Mouse (Mus musculus): ENCODE results near the gene Afmid. TPM values are rescaled to one million over a fixed set of nuclear protein-coding genes. Genes with fewer than 3 reads are reported as not detected.
"Not testable (repeated sequence)": the region's sequence is repeated elsewhere in the genome, so short reads cannot be mapped to it uniquely, and the experiment has no call there.

Afmid gene
- polyA plus RNA-seq, 1 experiment from 2014 or later: 8.5 TPM

DNA sequence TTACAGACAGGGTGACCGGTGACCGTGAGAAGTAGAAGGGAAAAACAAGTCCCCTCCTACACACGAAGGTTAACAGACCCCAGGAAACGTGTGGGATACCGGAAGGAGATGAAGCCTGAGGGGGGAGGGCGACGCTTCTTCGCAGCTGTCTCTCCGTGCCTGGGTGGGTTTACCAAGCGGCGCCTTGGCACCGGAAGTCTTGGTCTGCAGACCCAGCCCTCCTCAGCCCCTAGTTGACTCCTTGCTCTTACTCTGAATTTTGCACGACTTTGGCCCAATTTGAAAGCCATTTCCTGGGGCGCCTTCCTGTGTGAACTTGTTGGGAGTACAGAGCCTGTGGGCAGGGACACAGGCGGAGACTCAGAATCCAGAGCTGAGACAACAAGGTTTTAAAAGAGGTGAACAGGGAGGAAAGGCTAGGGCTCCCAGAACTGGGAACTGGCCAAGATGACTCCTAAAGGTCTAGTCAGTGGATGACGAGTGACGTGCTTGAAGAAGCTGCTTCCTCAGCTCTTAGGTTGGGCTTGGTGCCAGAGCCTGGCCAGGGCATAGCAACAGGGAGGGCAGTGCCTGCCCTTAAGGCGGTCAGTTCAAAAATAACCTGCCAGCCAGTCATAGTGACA, 44.4 kb upstream of the Afmid start:
- H3K4me1 ChIP-seq (ENCODE audit: control insufficient read depth, insufficient read depth, low read depth, low read length): peaks cover 31% of the 10 kb centered on the region
- no peak overlapping the region for H3K9ac ChIP-seq (ENCODE audit: low read depth, low read length)
- ATAC-seq: no peak
- no peaks in the 10 kb centered on the region for H3K9me3 ChIP-seq (ENCODE audit: control insufficient read depth, low read length)
- H3K4me3 ChIP-seq (ENCODE audit: low read length): no peak overlapping the region
- H3K27me3 ChIP-seq (replicated peaks; ENCODE audit: control insufficient read depth, insufficient read depth, low read length): peaks cover 19% of the 10 kb centered on the region
- H3K36me3 ChIP-seq (ENCODE audit: control insufficient read depth, insufficient read depth, low read length): no peaks in the 10 kb centered on the region
- peak overlapping the region; percentile 55 for H3K4me2 ChIP-seq (ENCODE audit: low read length)
- H3K27ac ChIP-seq (ENCODE audit: low read depth, low read length): peak overlapping the region; percentile 44; the same call in 1 of the 2 replicates
- 22% methylated on average over 18 of the region's 18 CpGs for WGBS

DNA sequence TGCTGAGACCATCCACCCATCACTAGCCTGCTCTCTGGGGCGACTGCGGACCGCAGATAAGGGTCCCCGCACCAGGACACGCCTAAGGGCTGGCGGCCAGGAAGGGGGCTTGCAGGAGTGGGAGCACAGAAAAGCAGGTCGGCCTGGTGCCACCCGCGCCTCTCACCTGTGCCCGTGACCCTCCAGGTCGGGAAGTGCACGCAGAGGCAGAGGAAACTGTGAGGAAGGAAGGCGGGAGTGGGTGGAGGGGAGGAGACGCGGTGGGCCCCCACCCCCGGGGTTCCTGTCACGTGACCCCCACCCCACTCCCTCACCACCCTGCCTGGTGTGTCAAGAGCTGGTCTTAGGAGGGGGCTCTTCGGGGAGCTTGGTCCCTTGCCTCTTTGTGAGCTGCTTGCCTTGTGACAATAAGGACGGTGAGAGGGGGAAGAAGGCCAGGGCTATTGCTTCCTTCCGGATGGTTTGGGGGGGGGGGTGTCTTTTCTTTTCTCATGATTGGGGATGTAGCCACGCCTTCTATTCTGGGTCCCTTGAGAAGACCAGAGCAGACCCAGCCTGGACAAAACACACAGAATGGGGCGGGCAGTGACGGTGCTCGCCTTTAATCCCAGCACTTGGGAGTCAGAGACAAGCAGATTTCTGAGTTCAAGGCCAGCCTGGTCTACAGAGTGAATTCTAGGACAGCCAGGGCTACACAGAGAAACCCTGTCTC, 43.6 kb upstream of the Afmid start, which contains the start of the genes Tmc8 and Tmc6:
TSS of gene Tmc8 (plus strand) at position 84 of the 712 bp plus-strand sequence.
TSS of gene Tmc6 (minus strand) at position 206 of the 712 bp plus-strand sequence.
- H3K27me3 ChIP-seq (replicated peaks; ENCODE audit: control insufficient read depth, insufficient read depth, low read length): peaks cover 19% of the 10 kb centered on the region
- 43% methylated on average over 24 of the region's 24 CpGs for WGBS
- H3K27ac ChIP-seq (ENCODE audit: low read depth, low read length): peak within 1 kb of the TSS; percentile 44; the same call in 1 of the 2 replicates
- H3K4me3 ChIP-seq (ENCODE audit: low read length): peak within 1 kb of the TSS; percentile 33
- H3K9me3 ChIP-seq (ENCODE audit: control insufficient read depth, low read length): no peaks in the 10 kb centered on the region
- H3K4me2 ChIP-seq (ENCODE audit: low read length): peak within 1 kb of the TSS; percentile 55
- H3K4me1 ChIP-seq (ENCODE audit: control insufficient read depth, insufficient read depth, low read depth, low read length): peaks cover 31% of the 10 kb centered on the region
- peak within 1 kb of the TSS; percentile 55 for H3K9ac ChIP-seq (ENCODE audit: low read depth, low read length)
- H3K36me3 ChIP-seq (ENCODE audit: control insufficient read depth, insufficient read depth, low read length): no peaks in the 10 kb centered on the region
- no peak for ATAC-seq

DNA sequence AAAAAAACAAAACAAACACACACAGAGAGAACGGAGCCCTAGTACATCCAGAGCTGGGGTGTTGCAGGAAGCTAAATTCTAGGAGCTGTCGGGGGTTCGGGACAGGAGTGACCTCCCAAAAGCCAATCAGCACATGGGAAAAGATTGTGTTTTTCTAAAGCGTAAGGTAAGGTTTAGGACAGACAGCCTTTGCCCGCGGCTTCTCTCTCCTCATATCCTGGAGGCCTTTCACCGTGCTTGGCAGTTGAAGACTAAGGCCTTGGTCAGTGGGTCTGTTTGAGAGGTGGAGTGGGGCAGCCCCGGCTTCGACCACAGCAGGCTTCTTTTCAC, 43.1 kb upstream of the Afmid start:
- 65% methylated on average over 9 of the region's 9 CpGs for WGBS
- no peaks in the 10 kb centered on the region for H3K36me3 ChIP-seq (ENCODE audit: control insufficient read depth, insufficient read depth, low read length)
- no peak for ATAC-seq
- no peak overlapping the region for H3K27ac ChIP-seq (ENCODE audit: low read depth, low read length)
- peak overlapping the region; percentile 52 for H3K4me2 ChIP-seq (ENCODE audit: low read length)
- H3K9me3 ChIP-seq (ENCODE audit: control insufficient read depth, low read length): no peaks in the 10 kb centered on the region
- H3K9ac ChIP-seq (ENCODE audit: low read depth, low read length): peak overlapping the region; percentile 55
- peaks cover 31% of the 10 kb centered on the region for H3K4me1 ChIP-seq (ENCODE audit: control insufficient read depth, insufficient read depth, low read depth, low read length)
- peaks cover 19% of the 10 kb centered on the region for H3K27me3 ChIP-seq (replicated peaks; ENCODE audit: control insufficient read depth, insufficient read depth, low read length)
- H3K4me3 ChIP-seq (ENCODE audit: low read length): peak overlapping the region; percentile 23

DNA sequence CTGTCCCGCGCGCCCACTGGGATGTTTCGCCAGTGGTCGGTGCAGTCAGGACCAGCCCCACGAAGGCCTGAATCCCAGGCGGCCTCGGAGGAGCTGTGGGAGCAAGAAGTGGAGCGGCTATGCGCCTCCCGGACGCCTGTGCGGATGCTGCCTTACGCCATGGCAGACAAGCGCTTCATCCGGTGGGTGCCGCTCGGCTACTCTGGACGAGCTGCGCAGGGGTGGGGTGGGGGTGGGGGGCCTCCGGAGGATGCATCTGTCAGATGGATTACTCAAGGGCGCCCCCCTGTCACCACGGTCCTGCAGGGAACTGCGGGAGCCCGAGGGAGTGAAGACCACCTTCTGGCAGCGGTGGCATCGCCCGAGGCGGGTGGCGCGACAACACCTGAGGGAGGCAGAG, 42.6 kb upstream of the Afmid start:
- Histone ChIP-seq H3K4me1 (ENCODE audit: control insufficient read depth, insufficient read depth, low read depth, low read length) (peaks cover 31% of the 10 kb centered on the region), H3K4me2 (ENCODE audit: low read length) (peak overlapping the region; percentile 52), H3K9ac (ENCODE audit: low read depth, low read length) (peak overlapping the region; percentile 55), H3K27ac (ENCODE audit: low read depth, low read length) (no peak overlapping the region), H3K36me3 (ENCODE audit: control insufficient read depth, insufficient read depth, low read length) (no peaks in the 10 kb centered on the region), H3K9me3 (ENCODE audit: control insufficient read depth, low read length) (no peaks in the 10 kb centered on the region), H3K27me3 (replicated peaks; ENCODE audit: control insufficient read depth, insufficient read depth, low read length) (peaks cover 19% of the 10 kb centered on the region), H3K4me3 (ENCODE audit: low read length) (peak overlapping the region; percentile 23)
- WGBS: 4% methylated on average over 25 of the region's 31 CpGs
- ATAC-seq: 0 out of 2 replicates have a peak, but pooled peaks have one; percentile 15

DNA sequence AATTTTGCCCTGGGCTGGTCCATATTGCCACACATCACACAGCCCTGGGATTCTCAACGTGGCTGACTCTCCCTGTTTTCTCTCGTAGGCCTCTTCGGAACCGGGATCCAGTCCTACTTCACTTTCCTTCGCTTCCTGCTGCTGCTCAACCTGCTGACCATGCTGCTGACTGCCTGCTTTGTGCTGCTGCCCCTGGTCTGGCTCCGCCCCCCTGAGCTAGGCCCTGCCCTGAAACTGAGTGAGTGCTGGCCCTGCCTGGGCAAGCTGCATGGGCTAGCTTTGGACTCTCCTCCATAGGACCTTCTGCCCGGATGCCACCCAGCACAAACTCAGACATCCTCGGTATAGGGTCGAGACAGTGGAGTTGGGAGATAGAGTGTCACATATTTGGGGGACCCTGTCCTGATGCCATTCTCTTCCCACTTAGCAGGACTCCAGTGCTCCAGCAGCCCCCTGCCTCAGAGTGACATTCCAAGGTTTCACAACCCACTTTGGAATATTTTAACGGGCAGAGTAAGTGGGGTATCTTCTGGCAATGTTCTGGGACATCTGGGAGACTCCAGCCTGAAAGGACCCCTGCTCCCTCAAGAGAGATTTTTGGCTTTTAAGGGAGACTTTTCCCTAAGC, 41.9 kb upstream of the Afmid start:
- Histone ChIP-seq H3K4me2 (ENCODE audit: low read length) (peak overlapping the region; percentile 52; the same call in 1 of the 2 replicates), H3K36me3 (ENCODE audit: control insufficient read depth, insufficient read depth, low read length) (no peaks in the 10 kb centered on the region), H3K9me3 (ENCODE audit: control insufficient read depth, low read length) (no peaks in the 10 kb centered on the region), H3K9ac (ENCODE audit: low read depth, low read length) (peak overlapping the region; percentile 55; the same call in 1 of the 2 replicates), H3K27ac (ENCODE audit: low read depth, low read length) (no peak overlapping the region; the same call in 1 of the 2 replicates), H3K4me3 (ENCODE audit: low read length) (no peak overlapping the region), H3K27me3 (replicated peaks; ENCODE audit: control insufficient read depth, insufficient read depth, low read length) (peaks cover 19% of the 10 kb centered on the region), H3K4me1 (ENCODE audit: control insufficient read depth, insufficient read depth, low read depth, low read length) (peaks cover 31% of the 10 kb centered on the region)
- WGBS: 44% methylated on average over 10 of the region's 10 CpGs
- no peak for ATAC-seq

DNA sequence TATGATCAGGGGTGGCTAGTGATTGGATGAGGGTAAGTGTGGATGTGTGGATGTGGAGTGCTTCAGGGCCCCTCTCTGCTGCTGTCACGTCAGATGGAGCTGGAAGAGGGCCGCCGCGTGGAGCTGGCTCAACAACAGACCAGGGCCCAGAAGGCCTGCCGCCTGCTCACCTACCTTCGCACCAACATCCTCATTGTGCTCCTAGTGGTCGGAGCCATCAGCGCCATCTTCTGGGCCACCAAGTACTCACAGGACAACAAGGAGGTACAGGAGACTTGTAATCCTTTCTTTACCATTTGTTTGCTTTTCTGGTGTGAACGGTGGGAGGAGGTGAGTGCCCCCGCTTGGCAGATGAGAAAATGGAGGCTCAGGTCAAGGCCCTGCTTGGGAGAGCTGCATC, 39.4 kb upstream of the Afmid start:
- no peaks in the 10 kb centered on the region for H3K9me3 ChIP-seq (ENCODE audit: control insufficient read depth, low read length)
- 0 out of 2 replicates have a peak, but pooled peaks have one; percentile 18 for ATAC-seq
- H3K27me3 ChIP-seq (replicated peaks; ENCODE audit: control insufficient read depth, insufficient read depth, low read length): peaks cover 13% of the 10 kb centered on the region
- H3K4me2 ChIP-seq (ENCODE audit: low read length): no peak overlapping the region
- no peak overlapping the region for H3K9ac ChIP-seq (ENCODE audit: low read depth, low read length)
- peaks cover 9% of the 10 kb centered on the region for H3K4me1 ChIP-seq (ENCODE audit: control insufficient read depth, insufficient read depth, low read depth, low read length)
- 7% methylated on average over 10 of the region's 10 CpGs for WGBS
- H3K4me3 ChIP-seq (ENCODE audit: low read length): no peak overlapping the region
- no peaks in the 10 kb centered on the region for H3K36me3 ChIP-seq (ENCODE audit: control insufficient read depth, insufficient read depth, low read length)
- no peak overlapping the region for H3K27ac ChIP-seq (ENCODE audit: low read depth, low read length)

DNA sequence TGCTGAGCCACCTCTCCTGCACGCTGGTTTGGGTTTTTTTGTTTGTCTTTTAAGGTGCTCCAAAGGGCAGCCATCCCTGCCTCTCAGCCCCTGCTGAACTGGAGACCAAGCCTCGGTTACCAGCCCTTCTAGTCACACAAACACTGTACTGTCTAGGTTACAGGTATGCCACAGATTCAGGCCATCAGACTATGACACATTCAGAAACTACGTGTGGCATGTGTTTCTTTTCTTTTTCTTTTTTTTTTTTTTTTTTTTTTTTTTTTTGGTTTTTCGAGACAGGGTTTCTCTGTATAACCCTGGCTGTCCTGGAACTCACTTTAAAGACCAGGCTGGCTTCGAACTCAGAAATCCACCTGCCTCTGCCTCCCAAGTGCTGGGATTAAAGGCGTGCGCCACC, 37.2 kb upstream of the Afmid start:
- not testable (repeated sequence) for ATAC-seq; H3K27ac ChIP-seq (ENCODE audit: low read depth, low read length); H3K4me1 ChIP-seq (ENCODE audit: control insufficient read depth, insufficient read depth, low read depth, low read length); H3K9ac ChIP-seq (ENCODE audit: low read depth, low read length); H3K9me3 ChIP-seq (ENCODE audit: control insufficient read depth, low read length); H3K4me3 ChIP-seq (ENCODE audit: low read length); H3K36me3 ChIP-seq (ENCODE audit: control insufficient read depth, insufficient read depth, low read length); H3K4me2 ChIP-seq (ENCODE audit: low read length)
- whole genome bisulfite sequencing: 80% methylated on average over 7 of the region's 7 CpGs
- peaks cover 12% of the 10 kb centered on the region; the same call in 1 of the 2 replicates for H3K27me3 ChIP-seq (replicated peaks; ENCODE audit: control insufficient read depth, insufficient read depth, low read length)

DNA sequence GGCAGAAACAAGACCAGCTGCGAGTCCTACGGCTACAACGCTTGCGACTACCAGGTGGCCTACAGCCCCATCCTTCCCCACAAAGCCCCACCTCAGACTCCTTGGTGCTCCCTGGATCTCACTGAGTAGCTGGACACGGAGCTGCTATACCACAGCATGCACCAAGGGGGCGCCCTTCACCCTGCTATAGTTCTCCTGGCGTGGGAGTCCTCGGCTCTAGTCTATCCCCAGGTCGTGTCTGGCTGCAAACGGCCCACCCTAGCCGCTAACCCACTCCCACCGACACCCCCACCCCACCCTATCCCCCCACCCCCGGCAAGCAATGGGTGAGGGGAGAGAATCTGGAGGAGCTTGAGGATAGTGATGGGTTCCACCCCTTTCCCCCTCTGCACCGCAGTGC, 35.4 kb upstream of the Afmid start:
- Histone ChIP-seq H3K9me3 (ENCODE audit: control insufficient read depth, low read length) (no peaks in the 10 kb centered on the region), H3K27me3 (replicated peaks; ENCODE audit: control insufficient read depth, insufficient read depth, low read length) (peaks cover 10% of the 10 kb centered on the region; the same call in 1 of the 2 replicates), H3K27ac (ENCODE audit: low read depth, low read length) (no peak overlapping the region), H3K36me3 (ENCODE audit: control insufficient read depth, insufficient read depth, low read length) (no peaks in the 10 kb centered on the region), H3K4me2 (ENCODE audit: low read length) (peak overlapping the region; percentile 30), H3K4me1 (ENCODE audit: control insufficient read depth, insufficient read depth, low read depth, low read length) (no peaks in the 10 kb centered on the region), H3K9ac (ENCODE audit: low read depth, low read length) (no peak overlapping the region), H3K4me3 (ENCODE audit: low read length) (no peak overlapping the region)
- peak; percentile 27; the same call in 1 of the 2 replicates for ATAC-seq
- WGBS: 6% methylated on average over 13 of the region's 14 CpGs

All from hindbrain, embryonic 16.5 days (tissue).